Mouse (Mus musculus) liver, embryonic 12.5 days (tissue): ENCODE measurements around the gene Ccrl2. TPM values are rescaled to one million over a fixed set of nuclear protein-coding genes. Genes with fewer than 3 reads are reported as not detected.

ENCODE experiments used
- ATAC-seq: fragments of 200-750 bp; cut with Nextera tagmentation; 2 replicates; pipeline ENCODE4 v1.8.0; 2017; ENCODE audit warnings: moderate number of reproducible peaks, mild to moderate bottlenecking, moderate library complexity
- H3K27ac ChIP-seq: fragments of 300-500 bp; sonication (generic); 2 replicates; pipeline ENCODE4 v1.5.1; 2016; ENCODE audit warnings: mild to moderate bottlenecking
- H3K27me3 ChIP-seq: fragments of 300-500 bp; sonication (generic); replicated peaks from 2 replicates; pipeline ENCODE4 v1.6.1; 2016; ENCODE audit warnings: mild to moderate bottlenecking, moderate library complexity
- H3K36me3 ChIP-seq: fragments of 300-500 bp; sonication (generic); 2 replicates; pipeline ENCODE4 v1.6.1; 2016; ENCODE audit warnings: mild to moderate bottlenecking, moderate library complexity
- H3K4me1 ChIP-seq: fragments of 300-500 bp; sonication (generic); 2 replicates; pipeline ENCODE4 v1.6.1; 2016
- H3K4me2 ChIP-seq: fragments of 300-500 bp; sonication (generic); 2 replicates; pipeline ENCODE4 v1.6.1; 2016; ENCODE audit warnings: mild to moderate bottlenecking, moderate library complexity
- H3K4me3 ChIP-seq: fragments of 300-500 bp; sonication (generic); 2 replicates; pipeline ENCODE4 v1.5.1; 2016; ENCODE audit warnings: mild to moderate bottlenecking, moderate library complexity
- H3K9ac ChIP-seq: fragments of 300-500 bp; sonication (generic); 2 replicates; pipeline ENCODE4 v1.6.1; 2016; ENCODE audit warnings: mild to moderate bottlenecking, moderate library complexity
- H3K9me3 ChIP-seq: fragments of 300-500 bp; sonication (generic); replicated peaks from 2 replicates; pipeline ENCODE4 v1.6.1; 2016; ENCODE audit warnings: mild to moderate bottlenecking, moderate library complexity
- WGBS: fragments of 180-500 bp; shearing (Covaris S2); methylation state at CpG from one replicate; pipeline ENCODE4 v1.1.7; 2016; ENCODE audit not compliant: insufficient replicate concordance; 5-methylcytosine and 5-hydroxymethylcytosine counted together
- polyA plus RNA-seq: library from polyadenylated mRNA; unstranded; fragments of >200 nt; fragmentation: Nextera tagmentation; extraction: Ambion mirVana; gene quantifications from 2 replicates; pipeline ENCODE4 v1.2.1, GENCODE M21; 2016

Gene Ccrl2
- polyA plus RNA-seq: 12.2 and 13.4 TPM in 2 replicates

DNA sequence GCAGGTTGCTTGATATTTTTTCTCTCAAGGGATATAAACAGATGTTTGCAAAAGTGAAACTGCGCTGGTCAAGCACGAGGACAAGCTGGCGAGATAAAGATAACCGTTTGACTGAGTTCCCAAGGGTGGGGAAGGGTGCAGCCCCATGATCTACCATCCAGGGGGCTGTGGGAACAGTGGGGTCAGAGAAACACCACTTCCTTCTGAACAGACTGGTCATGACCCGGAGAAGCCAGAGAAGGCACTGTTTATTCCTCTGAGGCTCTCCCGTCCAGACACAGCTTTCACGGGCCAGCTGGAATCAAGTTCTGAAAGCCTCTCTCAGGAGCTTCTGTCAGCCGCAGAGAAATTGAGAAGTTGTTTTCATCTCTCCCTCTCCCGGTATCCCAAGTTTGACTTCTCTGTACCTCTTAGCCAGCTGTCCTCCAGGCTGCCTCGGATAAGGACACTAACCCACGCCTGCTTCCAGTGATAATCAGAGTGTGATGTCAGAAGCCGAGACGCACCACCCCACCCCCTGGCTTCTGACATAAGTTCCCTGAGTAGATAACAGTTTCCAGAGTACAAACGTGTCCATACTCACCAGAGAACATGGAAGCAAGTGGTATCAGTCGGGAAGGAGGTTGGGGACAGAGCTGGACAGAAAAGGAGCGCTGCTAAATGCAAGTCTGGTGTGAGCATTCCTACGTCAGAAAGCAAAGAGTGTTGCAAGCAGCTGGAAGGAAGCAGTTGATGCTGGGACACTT lies at the start of gene Ccrl2:
Gene Ccrl2, minus strand, starts transcription at position 722 of the 746 bp plus-strand sequence.
- Histone ChIP-seq H3K4me3 (peak within 1 kb of the TSS; percentile 77), H3K27me3 (no peaks in the 10 kb centered on the region; the same call in 1 of the 2 replicates), H3K9me3 (no peaks in the 10 kb centered on the region), H3K9ac (peak within 1 kb of the TSS; percentile 84), H3K4me1 (peaks cover 56% of the 10 kb centered on the region), H3K4me2 (peak within 1 kb of the TSS; percentile 79), H3K36me3 (peaks cover 23% of the 10 kb centered on the region), H3K27ac (peak within 1 kb of the TSS; percentile 99)
- 2% methylated on average over 17 of the region's 17 CpGs for WGBS
- peak; percentile 98 for ATAC-seq

DNA sequence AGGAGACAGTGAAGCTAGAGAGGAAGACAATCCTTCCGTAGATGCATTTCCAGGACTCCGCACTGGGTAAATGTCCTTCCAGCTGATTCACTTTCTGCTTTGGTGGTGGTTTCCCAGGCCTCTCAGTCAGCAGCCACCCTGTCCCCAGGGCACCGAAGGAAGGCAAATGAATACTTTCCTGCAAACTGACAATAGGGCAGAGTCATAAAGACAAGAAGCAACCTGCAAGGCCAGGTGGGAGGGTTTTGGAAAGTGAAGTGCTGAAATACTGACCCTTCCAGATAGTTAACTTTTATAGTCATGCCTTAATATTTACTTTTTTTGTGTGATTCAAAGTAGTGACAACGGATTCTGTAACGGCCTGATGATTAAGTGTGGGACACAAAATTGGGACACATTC lies 46.6 kb upstream of the Ccrl2 start:
- 80% methylated on average over 5 of the region's 5 CpGs for WGBS
- ATAC-seq: no peak
- H3K36me3 ChIP-seq: no peaks in the 10 kb centered on the region
- no peaks in the 10 kb centered on the region for H3K27me3 ChIP-seq
- H3K4me2 ChIP-seq: no peak overlapping the region
- no peaks in the 10 kb centered on the region for H3K4me1 ChIP-seq
- no peak overlapping the region for H3K9ac ChIP-seq
- H3K4me3 ChIP-seq: no peak overlapping the region
- no peak overlapping the region for H3K27ac ChIP-seq
- no peaks in the 10 kb centered on the region for H3K9me3 ChIP-seq

DNA sequence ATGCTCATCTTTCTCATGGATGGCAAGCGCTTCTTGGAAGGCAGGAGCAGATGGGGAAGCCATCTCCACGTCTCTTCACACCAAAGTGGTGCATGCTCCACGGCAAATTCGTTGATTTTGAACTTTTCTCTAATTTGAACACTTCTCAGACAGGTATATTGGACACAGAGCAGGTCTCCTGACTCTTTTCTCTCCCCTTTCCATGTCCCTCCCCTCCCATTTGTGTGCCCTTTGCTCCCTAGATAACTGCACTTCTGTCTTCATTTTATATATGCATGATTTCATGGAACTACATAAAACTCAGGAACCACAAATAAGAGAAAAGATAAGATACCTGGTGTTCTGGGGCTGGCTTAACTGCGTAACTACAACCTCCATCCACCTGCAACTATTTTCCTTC lies 46.0 kb upstream of the Ccrl2 start:
- ATAC-seq: no peak

DNA sequence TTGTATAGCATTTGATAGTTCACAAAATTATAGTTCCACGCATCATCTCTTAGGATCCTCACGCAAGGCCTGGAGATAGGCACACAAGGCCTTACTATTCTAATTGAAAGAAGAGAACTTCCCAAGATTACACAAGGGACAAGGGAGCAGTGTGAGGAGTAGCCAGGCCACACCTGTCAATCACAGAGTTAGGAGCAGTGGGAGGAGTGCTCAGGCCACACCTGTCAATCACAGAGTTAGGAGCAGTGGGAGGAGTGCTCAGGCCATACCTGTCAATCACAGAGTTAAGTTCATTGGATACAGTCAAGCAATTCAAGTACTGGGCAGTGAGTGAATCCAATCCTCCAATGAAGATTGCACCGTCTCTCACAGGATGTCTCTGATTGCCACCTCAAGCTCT lies 43.1 kb upstream of the Ccrl2 start:
- Histone ChIP-seq H3K4me1 (no peaks in the 10 kb centered on the region), H3K27ac (no peak overlapping the region), H3K4me2 (no peak overlapping the region), H3K9ac (no peak overlapping the region), H3K9me3 (no peaks in the 10 kb centered on the region), H3K36me3 (no peaks in the 10 kb centered on the region), H3K27me3 (no peaks in the 10 kb centered on the region), H3K4me3 (no peak overlapping the region)
- no peak for ATAC-seq
- WGBS: 84% methylated on average over 3 of the region's 3 CpGs

More for the DNA sequence above, 46.0 kb upstream of the Ccrl2 start:
- H3K4me1 ChIP-seq: no peaks in the 10 kb centered on the region
- H3K36me3 ChIP-seq: no peaks in the 10 kb centered on the region
- no peak overlapping the region for H3K4me2 ChIP-seq
- H3K27ac ChIP-seq: no peak overlapping the region
- H3K27me3 ChIP-seq: no peaks in the 10 kb centered on the region
- 60% methylated on average over 5 of the region's 5 CpGs for WGBS
- no peak overlapping the region for H3K4me3 ChIP-seq
- no peaks in the 10 kb centered on the region for H3K9me3 ChIP-seq
- H3K9ac ChIP-seq: no peak overlapping the region

DNA sequence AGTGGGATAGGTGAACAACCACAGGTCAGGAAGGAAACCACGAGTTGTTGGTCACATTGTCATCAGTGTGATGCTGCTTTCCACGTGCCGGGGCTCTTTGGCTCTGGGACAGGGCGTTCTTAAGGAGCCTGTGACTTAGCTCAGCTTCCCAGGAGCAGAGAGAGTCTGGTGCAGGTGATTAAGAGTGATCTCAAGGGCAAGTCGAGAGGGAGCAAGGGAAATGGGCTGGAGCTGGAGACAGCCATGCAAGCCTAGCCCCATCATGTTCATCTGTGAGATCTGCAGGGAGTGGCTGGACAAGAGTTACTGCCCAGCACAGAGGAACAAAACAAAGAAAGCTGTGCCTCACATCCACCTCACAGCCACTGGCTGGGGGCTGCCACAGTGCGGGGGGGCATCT lies 40.2 kb upstream of the Ccrl2 start:
- Histone ChIP-seq H3K9ac (no peak overlapping the region), H3K4me1 (no peaks in the 10 kb centered on the region), H3K9me3 (no peaks in the 10 kb centered on the region), H3K4me3 (no peak overlapping the region), H3K36me3 (no peaks in the 10 kb centered on the region), H3K4me2 (no peak overlapping the region), H3K27me3 (no peaks in the 10 kb centered on the region), H3K27ac (no peak overlapping the region)
- WGBS: 42% methylated on average over 6 of the region's 6 CpGs
- ATAC-seq: no peak

DNA sequence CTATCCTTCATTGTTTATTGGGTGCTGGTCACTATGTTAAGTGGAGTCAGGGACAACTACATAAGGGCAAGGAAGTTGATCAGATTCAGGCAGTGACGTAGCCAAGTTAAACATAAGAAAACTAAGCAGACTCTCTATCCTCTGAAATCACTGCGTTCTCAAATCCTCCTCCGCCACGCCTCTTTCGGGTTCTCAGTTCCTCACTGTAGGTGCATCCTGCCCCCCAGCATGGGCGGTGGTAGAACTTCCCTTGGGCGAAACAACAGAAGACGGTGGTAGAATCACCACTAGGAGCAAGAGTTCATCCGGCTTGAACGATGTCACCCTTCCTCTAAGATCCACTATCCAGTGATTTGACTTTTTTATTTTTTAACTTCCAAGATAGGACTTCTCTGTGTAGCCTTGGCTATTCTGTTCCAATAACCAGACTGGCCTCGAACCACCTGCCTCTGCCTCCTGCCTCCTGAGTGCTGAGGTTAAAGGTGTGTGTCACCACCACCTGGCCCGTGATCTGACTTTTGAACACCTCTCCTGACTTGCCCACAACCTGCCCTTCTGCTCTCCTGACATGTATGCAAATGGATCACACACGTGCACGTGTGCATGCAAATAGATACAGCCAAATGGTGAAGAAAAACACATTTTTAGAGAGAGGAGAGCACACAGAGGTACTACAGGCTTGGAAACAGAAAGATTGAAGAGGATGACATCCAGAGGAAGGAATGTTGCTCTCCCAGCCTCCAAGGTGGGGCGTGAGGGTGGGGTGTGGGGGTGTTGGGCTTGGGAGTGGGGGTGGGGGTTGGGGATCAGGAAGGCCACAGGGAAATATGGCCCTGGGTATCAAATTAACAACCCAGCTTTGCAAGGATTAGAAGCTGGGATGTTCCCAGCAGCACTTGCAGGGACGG lies 39.4 kb upstream of the Ccrl2 start:
- no peak overlapping the region for H3K4me2 ChIP-seq
- no peaks in the 10 kb centered on the region for H3K36me3 ChIP-seq
- H3K9ac ChIP-seq: no peak overlapping the region
- H3K27me3 ChIP-seq: no peaks in the 10 kb centered on the region
- no peak for ATAC-seq
- no peak overlapping the region for H3K4me3 ChIP-seq
- H3K4me1 ChIP-seq: no peaks in the 10 kb centered on the region
- H3K9me3 ChIP-seq: no peaks in the 10 kb centered on the region
- WGBS: 65% methylated on average over 16 of the region's 16 CpGs
- H3K27ac ChIP-seq: no peak overlapping the region

DNA sequence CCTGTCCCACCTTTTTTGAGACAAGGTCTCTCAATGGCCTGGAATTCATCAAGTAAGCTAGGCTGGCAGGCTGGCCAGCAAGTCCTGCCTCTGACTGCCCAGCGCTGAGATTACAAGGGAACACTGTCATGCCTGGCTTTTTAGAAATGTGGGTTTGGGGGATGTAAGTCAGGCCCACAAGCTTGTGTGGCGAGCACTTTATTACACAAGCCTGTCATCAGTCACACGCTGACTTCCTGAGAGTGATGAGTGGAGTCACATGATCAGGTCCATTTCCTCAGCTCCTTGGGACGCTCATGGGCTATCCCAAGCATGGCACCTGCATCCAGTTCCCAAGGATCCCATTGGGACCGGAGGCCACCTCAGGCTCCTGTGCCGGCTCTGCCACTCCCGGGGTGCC lies 38.4 kb upstream of the Ccrl2 start:
- H3K4me2 ChIP-seq: no peak overlapping the region
- no peak overlapping the region for H3K9ac ChIP-seq
- no peak overlapping the region for H3K4me3 ChIP-seq
- H3K4me1 ChIP-seq: no peaks in the 10 kb centered on the region
- 0 out of 2 replicates have a peak, but pooled peaks cover 4% of the 10 kb centered on the region for H3K27me3 ChIP-seq
- WGBS: 64% methylated on average over 7 of the region's 7 CpGs
- no peak overlapping the region for H3K27ac ChIP-seq
- no peaks in the 10 kb centered on the region for H3K9me3 ChIP-seq
- no peak for ATAC-seq
- no peaks in the 10 kb centered on the region for H3K36me3 ChIP-seq

- Histone ChIP-seq H3K36me3 (no peaks in the 10 kb centered on the region), H3K4me3 (no peak overlapping the region), H3K9me3 (no peaks in the 10 kb centered on the region), H3K4me2 (no peak overlapping the region), H3K27me3 (0 out of 2 replicates have a peak, but pooled peaks cover 4% of the 10 kb centered on the region), H3K4me1 (no peaks in the 10 kb centered on the region), H3K27ac (no peak overlapping the region), H3K9ac (no peak overlapping the region)
- ATAC-seq: no peak
- WGBS: 48% methylated on average over 5 of the region's 5 CpGs
Measured at GRCm38 (mm10) chr9:111094626-111095025, 37.3 kb upstream of the Ccrl2 start.

GRCm38 (mm10) chr9:111093094-111093493 lies 35.8 kb upstream of the Ccrl2 start:
- H3K9me3 ChIP-seq: no peaks in the 10 kb centered on the region
- no peak overlapping the region for H3K9ac ChIP-seq
- WGBS: 27% methylated on average over 5 of the region's 5 CpGs
- H3K4me1 ChIP-seq: 0 out of 2 replicates have a peak, but pooled peaks cover 4% of the 10 kb centered on the region
- H3K27ac ChIP-seq: no peak overlapping the region
- no peaks in the 10 kb centered on the region for H3K36me3 ChIP-seq
- no peak overlapping the region for H3K4me2 ChIP-seq
- no peak overlapping the region for H3K4me3 ChIP-seq
- no peak for ATAC-seq
- peaks cover 12% of the 10 kb centered on the region; the same call in 1 of the 2 replicates for H3K27me3 ChIP-seq

DNA sequence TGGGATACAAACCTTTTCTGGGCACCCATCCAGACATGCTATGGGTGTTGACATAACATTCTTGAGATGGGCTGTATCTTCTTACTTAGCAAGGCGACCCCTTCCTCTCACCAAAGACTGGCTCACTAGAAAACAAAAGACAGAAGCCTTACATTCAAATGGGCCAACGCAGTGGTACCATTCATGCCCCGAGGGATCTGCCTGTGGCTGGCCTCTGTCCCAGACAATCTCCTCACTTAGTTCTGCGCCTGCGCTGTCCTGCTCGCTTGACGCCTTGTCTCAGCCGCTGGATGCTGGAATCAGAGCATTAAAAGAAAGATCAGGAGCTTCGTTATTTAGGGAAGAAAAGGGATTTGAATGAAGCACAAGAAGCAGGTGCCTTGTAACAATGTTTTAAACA lies 35.3 kb upstream of the Ccrl2 start:
- H3K36me3 ChIP-seq: no peaks in the 10 kb centered on the region

DNA sequence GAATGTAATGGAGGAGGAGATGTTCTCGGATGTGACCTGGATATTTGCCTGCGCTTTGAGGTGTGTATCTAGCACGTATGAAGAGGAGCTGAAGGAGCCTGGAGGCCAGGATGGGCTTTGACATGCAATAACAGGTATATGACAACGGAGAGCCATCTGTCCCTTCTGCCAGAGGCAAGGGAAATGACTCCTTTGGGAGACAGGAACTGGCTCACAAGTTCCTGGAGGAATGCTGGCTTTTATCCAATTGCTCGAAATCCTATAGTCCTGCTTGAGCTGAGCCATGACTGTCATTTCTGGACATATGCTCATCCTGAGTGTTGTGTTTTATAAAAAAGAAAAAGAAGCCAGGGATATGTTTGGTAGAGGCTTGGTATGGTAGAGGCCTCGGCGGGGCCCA lies 31.6 kb upstream of the Ccrl2 start:
- Histone ChIP-seq H3K4me2 (no peak overlapping the region), H3K27ac (no peak overlapping the region), H3K4me3 (no peak overlapping the region), H3K27me3 (peaks cover 17% of the 10 kb centered on the region; the same call in 1 of the 2 replicates), H3K9me3 (no peaks in the 10 kb centered on the region), H3K36me3 (no peaks in the 10 kb centered on the region), H3K4me1 (0 out of 2 replicates have a peak, but pooled peaks cover 13% of the 10 kb centered on the region), H3K9ac (no peak overlapping the region)
- 48% methylated on average over 7 of the region's 7 CpGs for WGBS
- ATAC-seq: no peak

More for the DNA sequence above, 35.3 kb upstream of the Ccrl2 start:
- no peak overlapping the region for H3K4me2 ChIP-seq
- no peak overlapping the region for H3K9ac ChIP-seq
- H3K27me3 ChIP-seq: peaks cover 16% of the 10 kb centered on the region; the same call in 1 of the 2 replicates
- H3K27ac ChIP-seq: no peak overlapping the region
- 66% methylated on average over 9 of the region's 9 CpGs for WGBS
- ATAC-seq: no peak
- 0 out of 2 replicates have a peak, but pooled peaks cover 8% of the 10 kb centered on the region for H3K4me1 ChIP-seq
- H3K9me3 ChIP-seq: no peaks in the 10 kb centered on the region
- no peak overlapping the region for H3K4me3 ChIP-seq

- H3K4me2 ChIP-seq: no peak overlapping the region
- ATAC-seq: no peak
- 16% methylated on average over 5 of the region's 5 CpGs for WGBS
- no peak overlapping the region for H3K9ac ChIP-seq
- peaks cover 17% of the 10 kb centered on the region; the same call in 1 of the 2 replicates for H3K27me3 ChIP-seq
- no peaks in the 10 kb centered on the region for H3K36me3 ChIP-seq
- H3K4me1 ChIP-seq: 0 out of 2 replicates have a peak, but pooled peaks cover 13% of the 10 kb centered on the region
- no peak overlapping the region for H3K27ac ChIP-seq
- H3K9me3 ChIP-seq: no peaks in the 10 kb centered on the region
- H3K4me3 ChIP-seq: no peak overlapping the region
Measured at GRCm38 (mm10) chr9:111087960-111088359, 30.6 kb upstream of the Ccrl2 start.
